Mouse (Mus musculus) liver, embryonic 12.5 days (tissue): Measurements from ENCODE around the gene Pdzd2. TPM values are rescaled to one million over a fixed set of nuclear protein-coding genes. Genes with fewer than 3 reads are reported as not detected.

Experiments used
- ATAC-seq: fragments of 200-750 bp; cut with Nextera tagmentation; 2 replicates; pipeline ENCODE4 v1.8.0; 2017; ENCODE audit warnings: moderate number of reproducible peaks, mild to moderate bottlenecking, moderate library complexity
- H3K27ac ChIP-seq: fragments of 300-500 bp; sonication (generic); 2 replicates; pipeline ENCODE4 v1.5.1; 2016; ENCODE audit warnings: mild to moderate bottlenecking
- H3K27me3 ChIP-seq: fragments of 300-500 bp; sonication (generic); replicated peaks from 2 replicates; pipeline ENCODE4 v1.6.1; 2016; ENCODE audit warnings: mild to moderate bottlenecking, moderate library complexity
- H3K36me3 ChIP-seq: fragments of 300-500 bp; sonication (generic); 2 replicates; pipeline ENCODE4 v1.6.1; 2016; ENCODE audit warnings: mild to moderate bottlenecking, moderate library complexity
- H3K4me1 ChIP-seq: fragments of 300-500 bp; sonication (generic); 2 replicates; pipeline ENCODE4 v1.6.1; 2016
- H3K4me2 ChIP-seq: fragments of 300-500 bp; sonication (generic); 2 replicates; pipeline ENCODE4 v1.6.1; 2016; ENCODE audit warnings: mild to moderate bottlenecking, moderate library complexity
- H3K4me3 ChIP-seq: fragments of 300-500 bp; sonication (generic); 2 replicates; pipeline ENCODE4 v1.5.1; 2016; ENCODE audit warnings: mild to moderate bottlenecking, moderate library complexity
- H3K9ac ChIP-seq: fragments of 300-500 bp; sonication (generic); 2 replicates; pipeline ENCODE4 v1.6.1; 2016; ENCODE audit warnings: mild to moderate bottlenecking, moderate library complexity
- H3K9me3 ChIP-seq: fragments of 300-500 bp; sonication (generic); replicated peaks from 2 replicates; pipeline ENCODE4 v1.6.1; 2016; ENCODE audit warnings: mild to moderate bottlenecking, moderate library complexity
- WGBS: fragments of 180-500 bp; shearing (Covaris S2); methylation state at CpG from one replicate; pipeline ENCODE4 v1.1.7; 2016; ENCODE audit not compliant: insufficient replicate concordance; 5-methylcytosine and 5-hydroxymethylcytosine counted together
- polyA plus RNA-seq: library from polyadenylated mRNA; unstranded; fragments of >200 nt; fragmentation: Nextera tagmentation; extraction: Ambion mirVana; gene quantifications from 2 replicates; pipeline ENCODE4 v1.2.1, GENCODE M21; 2016

The Pdzd2 gene
- polyA plus RNA-seq, 1 experiment from 2014 or later: 4.8 TPM

GRCm38 (mm10) chr15:12758461-12758860 is 18.7 kb upstream of the Pdzd2 start:
- H3K9me3 ChIP-seq: no peaks in the 10 kb centered on the region
- no peak overlapping the region for H3K27ac ChIP-seq
- no peak for ATAC-seq
- no peaks in the 10 kb centered on the region for H3K27me3 ChIP-seq
- H3K4me2 ChIP-seq: no peak overlapping the region
- no peak overlapping the region for H3K9ac ChIP-seq
- H3K4me3 ChIP-seq: no peak overlapping the region
- no peaks in the 10 kb centered on the region for H3K36me3 ChIP-seq
- 51% methylated on average over 5 of the region's 5 CpGs for WGBS
- no peaks in the 10 kb centered on the region for H3K4me1 ChIP-seq

GRCm38 (mm10) chr15:12757757-12758156 is 18.0 kb upstream of the Pdzd2 start:
- Histone ChIP-seq H3K4me3 (no peak overlapping the region), H3K27me3 (0 out of 2 replicates have a peak, but pooled peaks cover 6% of the 10 kb centered on the region), H3K4me1 (no peaks in the 10 kb centered on the region), H3K9ac (no peak overlapping the region), H3K4me2 (no peak overlapping the region), H3K9me3 (no peaks in the 10 kb centered on the region), H3K36me3 (no peaks in the 10 kb centered on the region), H3K27ac (no peak overlapping the region)
- ATAC-seq: no peak
- WGBS: 44% methylated on average over 1 of the region's 1 CpGs

- 49% methylated on average over 4 of the region's 4 CpGs for WGBS
- Histone ChIP-seq H3K9ac (no peak overlapping the region), H3K4me3 (no peak overlapping the region), H3K9me3 (no peaks in the 10 kb centered on the region), H3K36me3 (no peaks in the 10 kb centered on the region), H3K4me2 (no peak overlapping the region), H3K4me1 (no peaks in the 10 kb centered on the region), H3K27ac (no peak overlapping the region), H3K27me3 (0 out of 2 replicates have a peak, but pooled peaks cover 19% of the 10 kb centered on the region)
- ATAC-seq: no peak
These were observed 13.5 kb upstream of the Pdzd2 start for GRCm38 (mm10) chr15:12753201-12753600.

- Histone ChIP-seq H3K9me3 (no peaks in the 10 kb centered on the region), H3K27me3 (0 out of 2 replicates have a peak, but pooled peaks cover 19% of the 10 kb centered on the region), H3K9ac (no peak overlapping the region), H3K4me1 (no peaks in the 10 kb centered on the region), H3K27ac (no peak overlapping the region), H3K36me3 (no peaks in the 10 kb centered on the region), H3K4me3 (no peak overlapping the region), H3K4me2 (no peak overlapping the region)
- ATAC-seq: no peak
- 61% methylated on average over 8 of the region's 8 CpGs for WGBS
These were observed 11.2 kb upstream of the Pdzd2 start for GRCm38 (mm10) chr15:12750963-12751362.

GRCm38 (mm10) chr15:12749549-12750301 is 10.0 kb upstream of the Pdzd2 start:
- Histone ChIP-seq H3K36me3 (no peaks in the 10 kb centered on the region), H3K9ac (no peak overlapping the region), H3K4me2 (no peak overlapping the region), H3K27ac (no peak overlapping the region), H3K4me1 (no peaks in the 10 kb centered on the region), H3K9me3 (no peaks in the 10 kb centered on the region), H3K27me3 (0 out of 2 replicates have a peak, but pooled peaks cover 19% of the 10 kb centered on the region), H3K4me3 (no peak overlapping the region)
- ATAC-seq: no peak
- 55% methylated on average over 11 of the region's 11 CpGs for WGBS

GRCm38 (mm10) chr15:12742117-12742906 is 2.6 kb upstream of the Pdzd2 start:
- H3K4me2 ChIP-seq: no peak overlapping the region
- H3K9ac ChIP-seq: no peak overlapping the region
- H3K4me1 ChIP-seq: peaks cover 27% of the 10 kb centered on the region
- no peak overlapping the region for H3K27ac ChIP-seq
- no peaks in the 10 kb centered on the region for H3K9me3 ChIP-seq
- WGBS: 54% methylated on average over 6 of the region's 6 CpGs
- no peak overlapping the region for H3K4me3 ChIP-seq
- peaks cover 46% of the 10 kb centered on the region for H3K27me3 ChIP-seq
- ATAC-seq: 0 out of 2 replicates have a peak, but pooled peaks have one; percentile 36
- no peaks in the 10 kb centered on the region for H3K36me3 ChIP-seq

- H3K9ac ChIP-seq: no peak overlapping the region
- peaks cover 27% of the 10 kb centered on the region for H3K4me1 ChIP-seq
- ATAC-seq: no peak
- H3K36me3 ChIP-seq: no peaks in the 10 kb centered on the region
- no peak overlapping the region; the same call in 1 of the 2 replicates for H3K4me2 ChIP-seq
- 29% methylated on average over 10 of the region's 10 CpGs for WGBS
- no peak overlapping the region for H3K4me3 ChIP-seq
- H3K27ac ChIP-seq: no peak overlapping the region
- H3K27me3 ChIP-seq: peaks cover 65% of the 10 kb centered on the region
- H3K9me3 ChIP-seq: no peaks in the 10 kb centered on the region
These were observed 1.2 kb downstream of the Pdzd2 start for GRCm38 (mm10) chr15:12738301-12739093.

- ATAC-seq: no peak
- H3K9me3 ChIP-seq: no peaks in the 10 kb centered on the region
- peaks cover 14% of the 10 kb centered on the region; the same call in 1 of the 2 replicates for H3K4me1 ChIP-seq
- peaks cover 47% of the 10 kb centered on the region for H3K27me3 ChIP-seq
- no peak overlapping the region for H3K4me3 ChIP-seq
- H3K36me3 ChIP-seq: no peaks in the 10 kb centered on the region
- no peak overlapping the region for H3K4me2 ChIP-seq
- H3K9ac ChIP-seq: no peak overlapping the region
- WGBS: 48% methylated on average over 2 of the region's 2 CpGs
- no peak overlapping the region for H3K27ac ChIP-seq
These were observed 4.5 kb downstream of the Pdzd2 start for GRCm38 (mm10) chr15:12735208-12735607.

- 49% methylated on average over 4 of the region's 4 CpGs for WGBS
- H3K4me1 ChIP-seq: 0 out of 2 replicates have a peak, but pooled peaks cover 4% of the 10 kb centered on the region
- peaks cover 38% of the 10 kb centered on the region for H3K27me3 ChIP-seq
- H3K4me2 ChIP-seq: no peak overlapping the region
- no peak overlapping the region for H3K4me3 ChIP-seq
- H3K36me3 ChIP-seq: no peaks in the 10 kb centered on the region
- no peaks in the 10 kb centered on the region for H3K9me3 ChIP-seq
- H3K9ac ChIP-seq: no peak overlapping the region
- no peak for ATAC-seq
- H3K27ac ChIP-seq: no peak overlapping the region
These were observed 5.5 kb downstream of the Pdzd2 start for GRCm38 (mm10) chr15:12734221-12734620.

- H3K4me1 ChIP-seq: no peaks in the 10 kb centered on the region
- no peak overlapping the region for H3K27ac ChIP-seq
- no peak for ATAC-seq
- no peak overlapping the region for H3K9ac ChIP-seq
- no peak overlapping the region for H3K4me3 ChIP-seq
- 73% methylated on average over 11 of the region's 11 CpGs for WGBS
- no peak overlapping the region for H3K4me2 ChIP-seq
- H3K36me3 ChIP-seq: no peaks in the 10 kb centered on the region
- H3K9me3 ChIP-seq: no peaks in the 10 kb centered on the region
- H3K27me3 ChIP-seq: peaks cover 21% of the 10 kb centered on the region
These were observed 7.1 kb downstream of the Pdzd2 start for GRCm38 (mm10) chr15:12732613-12733012.

GRCm38 (mm10) chr15:12728381-12728780 is 11.3 kb downstream of the Pdzd2 start:
- ATAC-seq: no peak
- Histone ChIP-seq H3K4me1 (no peaks in the 10 kb centered on the region), H3K36me3 (no peaks in the 10 kb centered on the region), H3K4me3 (no peak overlapping the region), H3K9me3 (no peaks in the 10 kb centered on the region), H3K27ac (no peak overlapping the region), H3K27me3 (no peaks in the 10 kb centered on the region; the same call in 1 of the 2 replicates), H3K9ac (no peak overlapping the region), H3K4me2 (no peak overlapping the region)
- 77% methylated on average over 4 of the region's 4 CpGs for WGBS
